Mouse (Mus musculus): ENCODE results near the gene Slc36a4. TPM values are rescaled to one million over a fixed set of nuclear protein-coding genes. Genes with fewer than 3 reads are reported as not detected.

Slc36a4 gene
- polyA plus RNA-seq, 1 experiment from 2014 or later, result 19.3 TPM

- ATAC-seq (replicated peaks; ENCODE audit: insufficient number of reproducible peaks, low FRiP score, low TSS enrichment, low read depth), result no peak
- no peak overlapping the region for H3K4me2 ChIP-seq (ENCODE audit: low read depth, low read length)
- H3K4me3 ChIP-seq (ENCODE audit: low read depth, low read length), result no peak overlapping the region
- no peak overlapping the region for H3K9ac ChIP-seq (replicated peaks; ENCODE audit: low read length)
- DNase-seq (ENCODE audit: low spot score), result peak; percentile 10
- H3K4me1 ChIP-seq (ENCODE audit: control insufficient read depth, insufficient read depth, low read length), result no peaks in the 10 kb centered on the region
- H3K27ac ChIP-seq (replicated peaks; ENCODE audit: low read depth, low read length), result no peak overlapping the region
- H3K9me3 ChIP-seq (replicated peaks; ENCODE audit: control insufficient read depth, low read length), result no peaks in the 10 kb centered on the region
- 68% methylated on average over 4 of the region's 4 CpGs for whole genome bisulfite sequencing
- no peaks in the 10 kb centered on the region for H3K36me3 ChIP-seq (replicated peaks; ENCODE audit: control insufficient read depth, insufficient read depth, low read depth, low read length)
- no peaks in the 10 kb centered on the region for H3K27me3 ChIP-seq (ENCODE audit: control insufficient read depth, insufficient read depth, low read length)
Measured at GRCm38 (mm10) chr9:15693847-15694246, 15.7 kb upstream of the Slc36a4 start.

- 54% methylated on average over 5 of the region's 5 CpGs for WGBS
- ATAC-seq (replicated peaks; ENCODE audit: insufficient number of reproducible peaks, low FRiP score, low TSS enrichment, low read depth), result no peak
- no peaks in the 10 kb centered on the region for H3K9me3 ChIP-seq (replicated peaks; ENCODE audit: control insufficient read depth, low read length)
Measured at GRCm38 (mm10) chr9:15694989-15695388, 14.5 kb upstream of the Slc36a4 start.

GRCm38 (mm10) chr9:15705706-15706105, 3.8 kb upstream of the Slc36a4 start:
- ATAC-seq (replicated peaks; ENCODE audit: insufficient number of reproducible peaks, low FRiP score, low TSS enrichment, low read depth) (no peak), DNase-seq (ENCODE audit: low spot score) (no peak)
- Histone ChIP-seq H3K36me3 (replicated peaks; ENCODE audit: control insufficient read depth, insufficient read depth, low read depth, low read length) (no peaks in the 10 kb centered on the region), H3K4me2 (ENCODE audit: low read depth, low read length) (no peak overlapping the region), H3K27ac (replicated peaks; ENCODE audit: low read depth, low read length) (no peak overlapping the region), H3K9me3 (replicated peaks; ENCODE audit: control insufficient read depth, low read length) (no peaks in the 10 kb centered on the region), H3K27me3 (ENCODE audit: control insufficient read depth, insufficient read depth, low read length) (no peaks in the 10 kb centered on the region), H3K4me3 (ENCODE audit: low read depth, low read length) (no peak overlapping the region), H3K4me1 (ENCODE audit: control insufficient read depth, insufficient read depth, low read length) (no peaks in the 10 kb centered on the region), H3K9ac (replicated peaks; ENCODE audit: low read length) (no peak overlapping the region)
- 70% methylated on average over 10 of the region's 10 CpGs for WGBS

More at GRCm38 (mm10) chr9:15694989-15695388, 14.5 kb upstream of the Slc36a4 start:
- no peak overlapping the region for H3K4me3 ChIP-seq (ENCODE audit: low read depth, low read length)
- H3K4me1 ChIP-seq (ENCODE audit: control insufficient read depth, insufficient read depth, low read length), result no peaks in the 10 kb centered on the region
- H3K27ac ChIP-seq (replicated peaks; ENCODE audit: low read depth, low read length), result no peak overlapping the region
- H3K27me3 ChIP-seq (ENCODE audit: control insufficient read depth, insufficient read depth, low read length), result no peaks in the 10 kb centered on the region
- no peaks in the 10 kb centered on the region for H3K36me3 ChIP-seq (replicated peaks; ENCODE audit: control insufficient read depth, insufficient read depth, low read depth, low read length)
- no peak overlapping the region for H3K9ac ChIP-seq (replicated peaks; ENCODE audit: low read length)
- no peak for DNase-seq (ENCODE audit: low spot score)
- H3K4me2 ChIP-seq (ENCODE audit: low read depth, low read length), result no peak overlapping the region

- DNase-seq (ENCODE audit: low spot score) (no peak), ATAC-seq (replicated peaks; ENCODE audit: insufficient number of reproducible peaks, low FRiP score, low TSS enrichment, low read depth) (peak; percentile 23)
- Histone ChIP-seq H3K27me3 (ENCODE audit: control insufficient read depth, insufficient read depth, low read length) (no peaks in the 10 kb centered on the region), H3K9me3 (replicated peaks; ENCODE audit: control insufficient read depth, low read length) (no peaks in the 10 kb centered on the region), H3K4me3 (ENCODE audit: low read depth, low read length) (peak overlapping the region; percentile 72), H3K9ac (replicated peaks; ENCODE audit: low read length) (peak overlapping the region; percentile 82), H3K4me2 (ENCODE audit: low read depth, low read length) (peak overlapping the region; percentile 82), H3K4me1 (ENCODE audit: control insufficient read depth, insufficient read depth, low read length) (no peaks in the 10 kb centered on the region), H3K27ac (replicated peaks; ENCODE audit: low read depth, low read length) (peak overlapping the region; percentile 62; the same call in 1 of the 2 replicates), H3K36me3 (replicated peaks; ENCODE audit: control insufficient read depth, insufficient read depth, low read depth, low read length) (no peaks in the 10 kb centered on the region)
- WGBS, result 16% methylated on average over 14 of the region's 14 CpGs
Measured at GRCm38 (mm10) chr9:15708979-15709598, 449 bp upstream of the Slc36a4 start.

- Histone ChIP-seq H3K4me2 (ENCODE audit: low read depth, low read length) (no peak overlapping the region), H3K4me3 (ENCODE audit: low read depth, low read length) (no peak overlapping the region; the same call in 1 of the 2 replicates), H3K9ac (replicated peaks; ENCODE audit: low read length) (no peak overlapping the region), H3K4me1 (ENCODE audit: control insufficient read depth, insufficient read depth, low read length) (no peaks in the 10 kb centered on the region), H3K27ac (replicated peaks; ENCODE audit: low read depth, low read length) (no peak overlapping the region), H3K9me3 (replicated peaks; ENCODE audit: control insufficient read depth, low read length) (no peaks in the 10 kb centered on the region), H3K36me3 (replicated peaks; ENCODE audit: control insufficient read depth, insufficient read depth, low read depth, low read length) (no peaks in the 10 kb centered on the region), H3K27me3 (ENCODE audit: control insufficient read depth, insufficient read depth, low read length) (no peaks in the 10 kb centered on the region)
- no peak for DNase-seq (ENCODE audit: low spot score)
- ATAC-seq (replicated peaks; ENCODE audit: insufficient number of reproducible peaks, low FRiP score, low TSS enrichment, low read depth), result no peak
- 92% methylated on average over 13 of the region's 13 CpGs for WGBS
Measured at GRCm38 (mm10) chr9:15710821-15711565, 1.5 kb downstream of the Slc36a4 start.

- ATAC-seq (replicated peaks; ENCODE audit: insufficient number of reproducible peaks, low FRiP score, low TSS enrichment, low read depth) (no peak), DNase-seq (ENCODE audit: low spot score) (no peak)
- no peaks in the 10 kb centered on the region for H3K4me1 ChIP-seq (ENCODE audit: control insufficient read depth, insufficient read depth, low read length)
- H3K27me3 ChIP-seq (ENCODE audit: control insufficient read depth, insufficient read depth, low read length), result no peaks in the 10 kb centered on the region
- no peaks in the 10 kb centered on the region for H3K36me3 ChIP-seq (replicated peaks; ENCODE audit: control insufficient read depth, insufficient read depth, low read depth, low read length)
- no peaks in the 10 kb centered on the region for H3K9me3 ChIP-seq (replicated peaks; ENCODE audit: control insufficient read depth, low read length)
- WGBS, result 90% methylated on average over 7 of the region's 7 CpGs
- H3K4me3 ChIP-seq (ENCODE audit: low read depth, low read length), result no peak overlapping the region
- no peak overlapping the region for H3K9ac ChIP-seq (replicated peaks; ENCODE audit: low read length)
- no peak overlapping the region for H3K4me2 ChIP-seq (ENCODE audit: low read depth, low read length)
- H3K27ac ChIP-seq (replicated peaks; ENCODE audit: low read depth, low read length), result no peak overlapping the region
Measured at GRCm38 (mm10) chr9:15711676-15712075, 2.1 kb downstream of the Slc36a4 start.

- H3K4me3 ChIP-seq (ENCODE audit: low read depth, low read length), result no peak overlapping the region
- H3K27ac ChIP-seq (replicated peaks; ENCODE audit: low read depth, low read length), result no peak overlapping the region
- WGBS, result 88% methylated on average over 4 of the region's 4 CpGs
- H3K4me2 ChIP-seq (ENCODE audit: low read depth, low read length), result no peak overlapping the region
- ATAC-seq (replicated peaks; ENCODE audit: insufficient number of reproducible peaks, low FRiP score, low TSS enrichment, low read depth) (no peak), DNase-seq (ENCODE audit: low spot score) (no peak)
- no peaks in the 10 kb centered on the region for H3K27me3 ChIP-seq (ENCODE audit: control insufficient read depth, insufficient read depth, low read length)
- no peaks in the 10 kb centered on the region for H3K36me3 ChIP-seq (replicated peaks; ENCODE audit: control insufficient read depth, insufficient read depth, low read depth, low read length)
- no peaks in the 10 kb centered on the region for H3K9me3 ChIP-seq (replicated peaks; ENCODE audit: control insufficient read depth, low read length)
- no peaks in the 10 kb centered on the region for H3K4me1 ChIP-seq (ENCODE audit: control insufficient read depth, insufficient read depth, low read length)
- no peak overlapping the region for H3K9ac ChIP-seq (replicated peaks; ENCODE audit: low read length)
Measured at GRCm38 (mm10) chr9:15714792-15715191, 5.3 kb downstream of the Slc36a4 start.
